Mouse (Mus musculus) frontal cortex, postnatal 14 days (tissue): ENCODE results near the gene Scube1.
A peak's percentile ranks its signal among the peaks of the same experiment; 100 is the strongest.

Experiments used
- DNase-seq, 2 experiments: peaks; one replicate each; pipeline ENCODE4 v3.0.0; 2022; ENCODE audit warnings: low spot score in 2 of 2

Gene Scube1

GRCm38 (mm10) chr15:83724886-83725269 lies at the start of gene Scube1:
Gene Scube1 (minus strand): TSS chr15:83725021.
- DNase-seq = peak; percentile 67 to 78

GRCm38 (mm10) chr15:83772953-83773352 lies 48.1 kb upstream of the Scube1 start:
- peak in 1 of 2 experiments; percentile 60 for DNase-seq

GRCm38 (mm10) chr15:83772460-83772859 lies 47.6 kb upstream of the Scube1 start:
- DNase-seq = peak in 1 of 2 experiments; percentile 51

GRCm38 (mm10) chr15:83771346-83772053 lies 46.7 kb upstream of the Scube1 start:
- DNase-seq = no peak

- no peak for DNase-seq
Measured at GRCm38 (mm10) chr15:83765388-83766029, 40.7 kb upstream of the Scube1 start.

GRCm38 (mm10) chr15:83761512-83761911 lies 36.7 kb upstream of the Scube1 start:
- no peak for DNase-seq

GRCm38 (mm10) chr15:83760683-83761082 lies 35.9 kb upstream of the Scube1 start:
- peak in 1 of 2 experiments; percentile 64 for DNase-seq

GRCm38 (mm10) chr15:83758958-83759357 lies 34.1 kb upstream of the Scube1 start:
- DNase-seq = no peak

GRCm38 (mm10) chr15:83756742-83757141 lies 31.9 kb upstream of the Scube1 start:
- DNase-seq = no peak

- no peak for DNase-seq
Measured at GRCm38 (mm10) chr15:83749436-83749835, 24.6 kb upstream of the Scube1 start.

GRCm38 (mm10) chr15:83748986-83749385 lies 24.2 kb upstream of the Scube1 start:
- no peak for DNase-seq

GRCm38 (mm10) chr15:83746311-83746710 lies 21.5 kb upstream of the Scube1 start:
- DNase-seq = peak; percentile 67 to 79

- DNase-seq = no peak
Measured at GRCm38 (mm10) chr15:83742018-83742417, 17.2 kb upstream of the Scube1 start.

- no peak for DNase-seq
Measured at GRCm38 (mm10) chr15:83740676-83741422, 16.0 kb upstream of the Scube1 start.

- peak in 1 of 2 experiments; percentile 28 for DNase-seq
Measured at GRCm38 (mm10) chr15:83727626-83728025, 2.8 kb upstream of the Scube1 start.

GRCm38 (mm10) chr15:83726741-83727140 lies 1.9 kb upstream of the Scube1 start:
- no peak for DNase-seq

- DNase-seq = no peak
Measured at GRCm38 (mm10) chr15:83725556-83726200, 857 bp upstream of the Scube1 start.

- DNase-seq = no peak
Measured at GRCm38 (mm10) chr15:83724160-83724885, 498 bp downstream of the Scube1 start.

GRCm38 (mm10) chr15:83715582-83716228 lies 9.1 kb downstream of the Scube1 start:
- no peak for DNase-seq

GRCm38 (mm10) chr15:83712798-83713197 lies 12.0 kb downstream of the Scube1 start:
- no peak for DNase-seq

GRCm38 (mm10) chr15:83712361-83712760 lies 12.5 kb downstream of the Scube1 start:
- DNase-seq = no peak
